Mouse (Mus musculus) midbrain, embryonic 10.5 days (tissue): ENCODE results near the gene Fgf13. TPM values are rescaled to one million over a fixed set of nuclear protein-coding genes. Genes with fewer than 3 reads are reported as not detected.

Experiments used
- DNase-seq: peaks from one replicate; pipeline ENCODE4 v3.0.0-alpha.2; 2017; ENCODE audit warnings: low spot score
- H3K27ac ChIP-seq: fragments of 300-500 bp; sonication (generic); replicated peaks from 2 replicates; pipeline ENCODE4 v1.5.1; 2016; ENCODE audit warnings: mild to moderate bottlenecking
- H3K27me3 ChIP-seq: fragments of 300-500 bp; sonication (generic); 2 replicates; pipeline ENCODE4 v1.6.1; 2016; ENCODE audit warnings: low read depth, mild to moderate bottlenecking; ENCODE audit not compliant: poor library complexity, severe bottlenecking
- H3K36me3 ChIP-seq: fragments of 300-500 bp; sonication (generic); 2 replicates; pipeline ENCODE4 v1.6.1; 2016; ENCODE audit warnings: mild to moderate bottlenecking, moderate library complexity
- H3K4me1 ChIP-seq: fragments of 300-500 bp; sonication (generic); 2 replicates; pipeline ENCODE4 v1.6.1; 2016
- H3K4me3 ChIP-seq: fragments of 300-500 bp; sonication (generic); 2 replicates; pipeline ENCODE4 v1.5.1; 2016; ENCODE audit warnings: mild to moderate bottlenecking, moderate library complexity
- H3K9me3 ChIP-seq: fragments of 300-500 bp; sonication (generic); replicated peaks from 2 replicates; pipeline ENCODE4 v1.6.1; 2016; ENCODE audit warnings: mild to moderate bottlenecking
- WGBS: fragments of 180-500 bp; shearing (Covaris S2); methylation state at CpG from one replicate; pipeline ENCODE4 v1.1.7; 2016; 5-methylcytosine and 5-hydroxymethylcytosine counted together
- polyA plus RNA-seq: library from polyadenylated mRNA; unstranded; fragments of >200 nt; fragmentation: Nextera tagmentation; extraction: Ambion mirVana; gene quantifications from 2 replicates; pipeline ENCODE4 v1.2.1, GENCODE M21; 2016

The Fgf13 gene
- polyA plus RNA-seq, 1 experiment from 2014 or later = 22.8 TPM

DNA sequence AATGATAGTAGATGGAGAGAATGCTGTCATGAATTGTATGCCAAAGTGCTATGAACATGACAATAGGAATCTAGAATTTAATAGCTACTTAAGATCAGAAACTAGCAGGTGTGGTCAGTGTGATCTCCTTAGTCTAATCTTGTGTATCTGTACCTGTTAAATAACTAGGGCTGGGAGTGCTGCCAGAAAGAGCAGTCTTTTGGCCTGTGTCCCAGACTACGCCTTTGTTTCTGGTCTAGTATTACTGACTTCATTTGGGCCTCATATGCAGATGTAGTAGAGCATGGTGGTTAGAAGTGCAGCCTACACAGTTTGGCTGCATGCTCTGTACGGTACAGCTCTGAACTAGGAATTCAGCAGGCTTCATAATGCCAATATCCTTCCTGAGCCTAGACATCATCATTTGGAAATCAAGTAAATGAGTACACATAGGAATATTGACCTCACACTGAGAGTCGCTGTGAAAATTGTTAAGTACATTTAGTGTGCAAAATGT lies 276.9 kb downstream of the Fgf13 start:
- Histone ChIP-seq H3K9me3 (no peaks in the 10 kb centered on the region), H3K36me3 (no peaks in the 10 kb centered on the region), H3K4me1 (no peaks in the 10 kb centered on the region), H3K4me3 (no peak overlapping the region), H3K27ac (no peak overlapping the region), H3K27me3 (no peaks in the 10 kb centered on the region)
- DNase-seq = no peak
- WGBS = 91% methylated on average over 3 of the region's 3 CpGs

DNA sequence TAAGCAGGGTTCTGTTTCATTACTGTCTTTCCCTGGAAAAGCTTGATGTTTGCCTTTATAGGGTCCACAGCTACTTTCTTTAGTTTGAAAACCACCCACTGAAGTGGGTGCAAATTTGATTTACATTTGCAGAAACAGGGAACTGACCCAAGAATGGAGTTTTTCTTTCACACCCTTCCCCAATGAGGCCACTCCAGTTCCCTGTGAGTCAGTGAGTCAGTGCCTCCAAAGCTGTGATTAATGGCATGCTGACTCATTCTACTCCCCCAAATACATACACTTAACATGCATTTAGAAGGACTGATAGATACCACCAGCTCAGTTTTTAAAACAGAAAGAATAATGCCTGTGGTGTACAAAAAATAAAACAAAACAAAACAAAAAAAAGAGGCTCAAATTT lies 316.3 kb downstream of the Fgf13 start:
- no peaks in the 10 kb centered on the region for H3K36me3 ChIP-seq
- H3K4me3 ChIP-seq = no peak overlapping the region
- no peaks in the 10 kb centered on the region for H3K9me3 ChIP-seq
- no peak overlapping the region for H3K27ac ChIP-seq
- H3K4me1 ChIP-seq = no peaks in the 10 kb centered on the region
- DNase-seq = no peak
- no peaks in the 10 kb centered on the region for H3K27me3 ChIP-seq

DNA sequence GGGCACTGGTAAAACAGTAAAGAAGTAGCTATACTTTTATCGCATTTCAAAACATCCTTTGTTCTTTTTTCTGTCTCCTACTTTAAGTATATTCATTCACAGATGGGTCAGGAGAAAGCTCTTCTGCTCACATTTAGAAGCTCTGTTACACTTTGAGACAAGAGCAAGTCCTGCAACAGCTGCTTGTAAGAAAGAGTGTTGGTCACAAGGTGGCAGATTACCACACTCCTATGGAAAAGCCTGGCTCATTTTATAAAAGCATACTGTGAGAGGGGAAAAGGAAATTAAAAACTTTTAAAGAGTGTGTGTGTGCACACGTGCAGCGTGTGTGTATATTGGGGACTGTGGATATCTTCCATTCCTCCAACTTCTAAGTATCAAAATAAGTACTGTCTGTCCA lies 324.1 kb downstream of the Fgf13 start:
- WGBS = 78% methylated on average over 3 of the region's 3 CpGs
- Histone ChIP-seq H3K9me3 (no peaks in the 10 kb centered on the region), H3K27ac (no peak overlapping the region), H3K27me3 (no peaks in the 10 kb centered on the region), H3K4me1 (no peaks in the 10 kb centered on the region), H3K36me3 (no peaks in the 10 kb centered on the region), H3K4me3 (no peak overlapping the region)
- DNase-seq = no peak

DNA sequence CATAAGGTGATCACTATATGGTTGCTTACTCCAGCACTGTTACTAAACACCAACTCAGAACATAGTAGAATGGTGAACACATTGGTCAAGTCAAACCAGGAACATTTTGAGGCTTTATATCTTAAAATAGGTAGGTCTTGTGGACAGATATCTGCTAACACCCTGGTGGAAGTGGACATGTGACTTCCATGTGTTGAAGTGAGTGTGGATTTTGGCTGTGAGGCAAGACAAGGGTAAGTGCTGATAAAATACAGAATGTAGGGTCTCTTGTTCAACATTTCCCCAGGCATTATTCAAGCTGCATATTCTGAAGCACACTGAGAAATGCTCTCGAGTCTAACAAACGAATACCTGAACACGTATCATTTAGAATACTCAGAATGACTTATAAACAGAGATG lies 324.7 kb downstream of the Fgf13 start:
- Histone ChIP-seq H3K27me3 (no peaks in the 10 kb centered on the region), H3K4me3 (no peak overlapping the region), H3K4me1 (no peaks in the 10 kb centered on the region), H3K27ac (no peak overlapping the region), H3K36me3 (no peaks in the 10 kb centered on the region), H3K9me3 (no peaks in the 10 kb centered on the region)
- 92% methylated on average over 3 of the region's 3 CpGs for WGBS
- no peak for DNase-seq

DNA sequence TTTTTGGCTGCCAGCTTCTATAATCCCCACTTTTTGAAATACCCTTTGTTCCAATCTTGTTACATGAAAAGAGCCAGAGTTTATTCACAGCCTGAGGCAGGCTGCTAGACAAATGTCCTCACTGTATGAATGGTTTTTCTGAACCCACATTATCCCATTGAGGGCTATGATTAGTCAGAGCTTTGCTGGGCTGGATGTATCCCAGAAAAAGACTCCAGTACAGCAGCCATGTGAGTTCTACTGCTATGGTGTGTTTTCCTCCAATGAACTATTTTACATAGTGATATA lies 326.5 kb downstream of the Fgf13 start:
- no peaks in the 10 kb centered on the region for H3K36me3 ChIP-seq
- no peak for DNase-seq
- H3K9me3 ChIP-seq = no peaks in the 10 kb centered on the region
- H3K27ac ChIP-seq = no peak overlapping the region
- H3K27me3 ChIP-seq = no peaks in the 10 kb centered on the region
- H3K4me3 ChIP-seq = no peak overlapping the region
- no peaks in the 10 kb centered on the region for H3K4me1 ChIP-seq

DNA sequence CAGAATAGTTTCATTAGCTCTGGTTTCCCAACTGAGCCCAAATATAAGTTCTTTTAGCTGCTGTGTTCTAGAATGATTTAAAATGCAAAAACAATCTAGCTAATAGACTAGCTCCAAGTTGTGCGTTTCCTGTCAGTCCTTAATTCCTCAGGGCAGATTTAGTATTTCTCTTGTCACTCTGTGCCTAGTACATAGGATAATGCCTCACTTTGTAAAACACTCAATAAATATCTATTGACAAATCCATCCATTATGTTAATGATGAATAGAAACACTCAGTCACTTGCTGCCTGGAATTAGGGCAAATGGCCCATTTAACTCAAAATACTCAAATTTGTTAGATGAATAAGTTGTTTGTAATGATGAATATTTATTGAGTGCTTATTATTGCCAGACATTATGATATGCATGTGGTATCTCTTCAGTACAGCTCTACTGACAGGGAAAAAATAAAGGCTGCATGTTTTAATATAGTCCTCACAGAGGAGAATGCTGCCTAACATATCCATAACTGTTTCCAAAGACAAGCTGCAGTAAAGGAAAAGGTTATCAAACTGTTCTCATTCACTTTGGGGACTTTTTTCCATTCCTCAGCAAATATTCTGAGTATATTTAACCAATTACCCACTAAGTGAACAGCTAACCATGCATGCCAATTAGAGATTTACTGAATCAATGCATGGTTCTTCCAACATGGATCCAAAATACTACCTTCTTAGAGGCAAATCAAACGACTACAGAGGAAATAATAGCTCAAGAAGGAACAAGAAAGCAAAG lies 327.0 kb downstream of the Fgf13 start:
- Histone ChIP-seq H3K9me3 (no peaks in the 10 kb centered on the region), H3K4me1 (no peaks in the 10 kb centered on the region), H3K36me3 (no peaks in the 10 kb centered on the region), H3K27me3 (no peaks in the 10 kb centered on the region), H3K4me3 (no peak overlapping the region), H3K27ac (no peak overlapping the region)
- 49% methylated on average over 2 of the region's 2 CpGs for WGBS
- no peak for DNase-seq

DNA sequence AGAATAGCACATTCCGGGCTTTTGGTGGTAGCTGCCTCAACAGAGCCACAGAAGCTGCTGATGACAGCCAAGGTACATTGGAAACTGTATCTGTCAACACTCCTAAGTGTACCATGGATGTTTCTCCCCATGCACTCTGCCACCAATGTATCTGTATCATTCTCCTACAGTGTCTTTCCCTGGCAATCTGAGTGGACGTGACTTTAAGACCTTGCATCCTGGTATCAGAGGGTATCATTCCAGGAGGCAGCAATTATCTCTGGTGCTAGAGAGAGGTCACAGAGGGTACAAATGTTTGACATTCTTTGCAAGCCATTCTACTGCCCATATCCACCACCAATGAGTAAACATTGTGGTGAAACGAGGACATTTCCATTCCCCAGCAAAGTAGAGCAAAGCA lies 347.2 kb downstream of the Fgf13 start:
- WGBS = 75% methylated on average over 3 of the region's 3 CpGs
- H3K4me3 ChIP-seq = no peak overlapping the region
- no peaks in the 10 kb centered on the region for H3K27me3 ChIP-seq
- H3K9me3 ChIP-seq = no peaks in the 10 kb centered on the region
- DNase-seq = no peak
- no peak overlapping the region for H3K27ac ChIP-seq
- no peaks in the 10 kb centered on the region for H3K4me1 ChIP-seq
- H3K36me3 ChIP-seq = no peaks in the 10 kb centered on the region

DNA sequence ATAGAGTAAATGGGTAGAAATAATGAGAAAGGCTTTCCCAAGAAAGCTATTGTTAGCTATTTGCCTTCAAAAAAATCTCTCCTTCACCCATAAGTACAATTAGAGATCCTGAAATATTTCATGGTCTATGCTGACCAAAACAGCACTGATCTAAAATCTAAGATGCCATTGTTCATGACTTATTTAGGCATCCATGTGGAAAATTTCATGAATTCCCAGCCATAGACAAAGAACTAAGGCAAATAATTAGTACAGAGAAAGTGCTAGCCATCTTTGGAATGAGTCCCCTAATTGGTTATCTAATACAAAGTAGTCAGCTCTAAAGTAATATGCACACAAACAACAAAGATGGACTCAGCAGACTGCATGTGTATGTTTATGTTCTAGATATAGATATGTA lies 366.7 kb downstream of the Fgf13 start:
- no peak overlapping the region for H3K27ac ChIP-seq
- H3K9me3 ChIP-seq = no peaks in the 10 kb centered on the region
- no peak for DNase-seq
- no peaks in the 10 kb centered on the region for H3K27me3 ChIP-seq
- H3K4me1 ChIP-seq = no peaks in the 10 kb centered on the region
- no peak overlapping the region for H3K4me3 ChIP-seq
- H3K36me3 ChIP-seq = no peaks in the 10 kb centered on the region

DNA sequence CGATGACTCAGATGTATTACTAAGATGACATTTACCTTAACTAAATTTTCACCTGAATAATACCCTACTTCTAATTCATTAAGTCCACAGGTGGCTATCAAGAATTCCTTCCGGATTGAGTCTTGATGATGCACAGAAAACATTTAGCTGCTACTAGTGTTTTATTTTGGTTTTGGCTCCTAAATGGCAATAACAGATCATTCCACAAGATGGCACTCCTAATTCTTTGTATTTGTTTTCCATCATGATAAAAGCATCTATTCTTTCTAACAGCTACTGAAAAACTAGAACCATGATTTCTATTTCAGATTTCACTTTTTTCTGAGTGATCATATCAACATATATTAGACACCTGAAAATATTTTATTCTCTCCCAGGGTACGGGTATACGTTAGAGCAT lies 373.7 kb downstream of the Fgf13 start:
- Histone ChIP-seq H3K27ac (no peak overlapping the region), H3K4me1 (no peaks in the 10 kb centered on the region), H3K36me3 (no peaks in the 10 kb centered on the region), H3K27me3 (no peaks in the 10 kb centered on the region), H3K4me3 (no peak overlapping the region), H3K9me3 (no peaks in the 10 kb centered on the region)
- DNase-seq = no peak
- WGBS = 83% methylated on average over 4 of the region's 4 CpGs

DNA sequence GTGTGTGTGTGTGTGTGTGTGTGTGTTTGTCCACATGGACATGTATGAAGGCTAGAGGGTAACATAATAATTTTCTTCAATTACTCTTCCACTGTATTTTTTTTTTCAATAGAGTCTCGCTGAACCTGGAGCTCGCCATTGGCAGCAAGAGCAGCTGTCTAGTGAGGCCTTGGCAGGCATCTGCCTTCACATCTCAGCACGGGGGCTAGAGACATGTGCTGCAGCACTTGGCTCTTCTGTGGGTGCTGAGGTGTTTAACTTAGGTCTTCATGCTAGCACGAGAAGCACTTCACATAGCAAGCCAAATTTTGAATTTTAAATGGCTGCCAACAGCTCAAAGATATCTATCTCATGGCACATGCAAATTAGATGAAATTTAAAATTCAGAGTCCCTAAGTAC lies 380.9 kb downstream of the Fgf13 start:
- Histone ChIP-seq H3K27ac (no peak overlapping the region), H3K9me3 (no peaks in the 10 kb centered on the region), H3K4me1 (no peaks in the 10 kb centered on the region), H3K36me3 (no peaks in the 10 kb centered on the region), H3K4me3 (no peak overlapping the region), H3K27me3 (no peaks in the 10 kb centered on the region)
- WGBS = 78% methylated on average over 4 of the region's 4 CpGs
- DNase-seq = no peak

DNA sequence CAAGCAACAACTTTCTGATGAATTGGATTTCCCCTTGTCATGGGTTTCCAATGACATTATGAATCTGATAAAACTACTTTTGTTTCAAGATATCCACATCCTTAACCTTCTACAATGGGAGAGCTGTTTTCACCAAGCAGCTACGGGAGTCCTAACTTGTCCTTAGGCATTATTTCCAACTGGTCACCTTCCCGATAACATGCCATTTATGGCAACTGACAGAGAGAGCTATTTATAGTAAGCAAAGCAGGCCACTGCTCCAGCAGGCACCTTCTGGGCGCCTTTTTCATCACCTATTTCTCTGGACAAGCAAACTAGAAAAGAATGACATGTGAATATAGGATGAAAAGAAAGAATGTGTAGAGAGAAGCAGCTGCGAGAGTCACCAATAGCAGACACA lies 385.5 kb downstream of the Fgf13 start:
- DNase-seq = no peak
- H3K4me3 ChIP-seq = no peak overlapping the region
- 66% methylated on average over 4 of the region's 4 CpGs for WGBS
- H3K27ac ChIP-seq = no peak overlapping the region
- H3K27me3 ChIP-seq = no peaks in the 10 kb centered on the region
- no peaks in the 10 kb centered on the region for H3K36me3 ChIP-seq
- H3K9me3 ChIP-seq = no peaks in the 10 kb centered on the region
- peaks cover 12% of the 10 kb centered on the region for H3K4me1 ChIP-seq

DNA sequence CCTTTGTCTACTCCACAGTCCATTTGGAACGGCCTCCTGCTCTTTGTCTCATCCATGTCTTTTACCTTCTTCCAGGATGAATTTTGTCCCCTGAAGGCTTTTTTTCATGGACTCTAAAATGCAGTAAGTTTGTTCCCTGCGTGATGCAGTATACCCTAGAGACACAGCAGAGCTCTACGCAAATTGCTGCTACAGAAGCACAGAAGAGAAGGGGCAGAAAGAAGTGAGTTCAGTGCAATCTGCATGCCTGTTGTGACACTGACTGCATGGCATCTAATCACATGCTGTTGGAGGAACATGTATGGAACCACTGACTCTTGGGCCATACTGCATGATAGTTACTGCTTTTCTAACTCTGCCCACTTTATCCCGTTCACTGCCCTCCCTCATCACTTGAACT lies 388.2 kb downstream of the Fgf13 start:
- H3K27me3 ChIP-seq = no peaks in the 10 kb centered on the region
- peaks cover 12% of the 10 kb centered on the region for H3K4me1 ChIP-seq
- H3K9me3 ChIP-seq = no peaks in the 10 kb centered on the region
- H3K27ac ChIP-seq = peak overlapping the region; percentile 72
- no peaks in the 10 kb centered on the region for H3K36me3 ChIP-seq
- H3K4me3 ChIP-seq = no peak overlapping the region
- DNase-seq = no peak
- WGBS = 56% methylated on average over 4 of the region's 4 CpGs

DNA sequence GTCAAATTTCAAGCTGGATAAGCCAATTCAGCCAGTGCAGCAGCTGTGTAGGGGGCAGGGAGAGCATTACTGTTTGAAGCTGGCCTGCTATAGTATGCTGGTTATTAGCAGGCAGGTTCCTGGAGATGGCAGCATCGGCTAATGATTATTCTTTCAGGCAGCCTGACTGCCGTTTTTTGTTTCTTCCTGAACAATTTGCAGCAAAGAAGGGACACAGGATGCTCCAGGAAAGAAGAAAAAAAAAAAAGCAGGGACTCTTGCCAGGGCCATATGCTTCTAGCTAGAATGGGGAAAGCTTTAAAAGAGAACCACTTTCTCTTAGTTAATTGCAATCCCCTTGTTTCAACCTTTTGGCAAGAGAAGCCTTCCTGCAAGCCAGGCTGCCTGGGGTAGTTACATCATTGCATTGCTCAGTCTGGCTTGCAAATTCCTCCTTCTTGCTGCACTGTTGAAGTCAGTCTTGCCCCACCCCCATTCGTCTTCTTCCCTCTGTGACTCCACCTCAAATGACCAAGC lies 388.7 kb downstream of the Fgf13 start:
- peak; percentile 52 for DNase-seq
- H3K4me3 ChIP-seq = no peak overlapping the region
- H3K27ac ChIP-seq = peak overlapping the region; percentile 72
- WGBS = 28% methylated on average over 3 of the region's 3 CpGs
- H3K36me3 ChIP-seq = no peaks in the 10 kb centered on the region
- H3K4me1 ChIP-seq = peaks cover 12% of the 10 kb centered on the region
- H3K9me3 ChIP-seq = no peaks in the 10 kb centered on the region
- H3K27me3 ChIP-seq = no peaks in the 10 kb centered on the region

DNA sequence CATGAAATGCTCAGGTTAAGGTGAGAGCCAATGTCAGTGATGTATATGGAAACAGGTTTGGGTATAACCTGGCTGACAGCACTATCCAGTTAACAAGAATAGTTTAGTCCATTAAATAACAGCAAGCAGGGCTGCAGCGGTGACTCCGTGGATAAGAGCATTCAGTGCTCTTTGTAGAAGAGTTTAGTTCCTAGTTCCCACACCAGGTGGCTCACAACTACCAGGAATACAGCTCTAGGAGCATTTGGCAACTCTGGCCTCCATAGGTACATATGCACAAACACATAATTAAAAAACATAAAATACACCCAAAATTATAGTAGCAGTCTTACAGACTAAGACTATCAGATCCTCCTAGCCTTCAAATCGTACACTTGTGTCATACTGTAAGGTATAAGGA lies 390.2 kb downstream of the Fgf13 start:
- H3K27me3 ChIP-seq = no peaks in the 10 kb centered on the region
- H3K4me3 ChIP-seq = no peak overlapping the region
- H3K4me1 ChIP-seq = peaks cover 12% of the 10 kb centered on the region
- DNase-seq = no peak
- no peaks in the 10 kb centered on the region for H3K9me3 ChIP-seq
- H3K36me3 ChIP-seq = no peaks in the 10 kb centered on the region
- H3K27ac ChIP-seq = no peak overlapping the region
- WGBS = 50% methylated on average over 3 of the region's 3 CpGs
